ENCODE assay signal across 17 mouse cellular contexts in genomic region chr4:87065227-87065626, GRCm38 (mm10).
"Had no signal": no experiment of that assay in that cellular context is flagged by ENCODE, and none has a peak within 500 bp of the region (broad histone marks: within the 10 kb centered on the region; RNA-seq: fewer than 3 reads in every experiment).

No protein-coding gene starts in this region.

- H3K36me3 ChIP-seq: limb, embryonic 10.5 days; liver, embryonic 15.5 days; midbrain, embryonic 12.5 days; neural tube, embryonic 13.5 days had no signal

- H3K4me1 ChIP-seq: limb, embryonic 10.5 days; liver, embryonic 15.5 days had no signal

- H3K9me3 ChIP-seq: limb, embryonic 10.5 days; liver, embryonic 15.5 days; midbrain, embryonic 12.5 days; neural tube, embryonic 13.5 days had no signal

- ATAC-seq: midbrain, embryonic 16.5 days had no signal

- H3K27me3 ChIP-seq: liver, embryonic 15.5 days; midbrain, embryonic 12.5 days; neural tube, embryonic 13.5 days had no signal

- H3K4me2 ChIP-seq: liver, embryonic 11.5 days; liver, embryonic 15.5 days; midbrain, embryonic 12.5 days; neural tube, embryonic 13.5 days had no signal

- H3K4me3 ChIP-seq: left cerebral cortex, adult 2 months; limb, embryonic 10.5 days; liver, embryonic 15.5 days; midbrain, embryonic 12.5 days; neural tube, embryonic 13.5 days had no signal

- H3K9ac ChIP-seq: liver, embryonic 15.5 days; midbrain, embryonic 12.5 days; neural tube, embryonic 13.5 days had no signal

- DNase-seq: kidney, postnatal 10 days; kidney, postnatal 4 days; lung, adult 2 months; lung, postnatal 10 days; retina, postnatal 1 day; right cerebral cortex, postnatal 4 days; spleen, adult 18-20 months; thymus, adult 18-20 months; thymus, postnatal 14 days had no signal

- H3K27ac ChIP-seq: left cerebral cortex, adult 2 months; limb, embryonic 10.5 days; liver, embryonic 15.5 days; macrophage; midbrain, embryonic 12.5 days; neural tube, embryonic 13.5 days had no signal
